Mouse (Mus musculus): ENCODE results near the gene Mrpl34. TPM values are rescaled to one million over a fixed set of nuclear protein-coding genes. Genes with fewer than 3 reads are reported as not detected.

The Mrpl34 gene
- total and polyA plus RNA-seq, 3 experiments: 143 to 196 TPM; not detected in 1

GRCm38 (mm10) chr8:71496481-71496880, 31.7 kb downstream of the Mrpl34 start:
- Histone ChIP-seq H3K4me1 (ENCODE audit: control insufficient read depth in 1 of 2, insufficient read depth in 2 of 2, low read length in 2 of 2) (no peaks in the 10 kb centered on the region), H3K27me3 (ENCODE audit: control insufficient read depth in 1 of 2, insufficient read depth in 2 of 2, low read length in 2 of 2) (no peaks in the 10 kb centered on the region), H3K4me3 (ENCODE audit: control insufficient read depth in 1 of 2, insufficient read depth in 1 of 2, low read depth in 2 of 2, low read length in 2 of 2) (no peak overlapping the region), H3K27ac (ENCODE audit: control insufficient read depth, low read depth, low read length) (no peak overlapping the region), H3K36me3 (ENCODE audit: control insufficient read depth in 1 of 2, insufficient read depth in 2 of 2, low read length in 2 of 2) (peaks cover 0 to 4% of the 10 kb centered on the region in 2 experiments; a peak in 2 of 4 replicates), H3K79me2 (ENCODE audit: control insufficient read depth, insufficient read depth, low read length, poor library complexity) (no peaks in the 10 kb centered on the region), H3K9me3 (replicated peaks; ENCODE audit: insufficient read depth, low read length) (no peaks in the 10 kb centered on the region), H3K9ac (ENCODE audit: control insufficient read depth, low read depth, low read length, poor library complexity, severe bottlenecking) (no peak overlapping the region)
- no peak for DNase-seq (ENCODE audit: low read depth, low spot score)
- TF ChIP-seq MYC (IDR thresholded peaks at IDR 0.05; ENCODE audit: low read depth, low read length) (no peak), POLR2A (IDR thresholded peaks at IDR 0.05; ENCODE audit: control insufficient read depth in 1 of 2, insufficient read depth in 1 of 2, low read depth in 1 of 2, low read length in 2 of 2, poor library complexity in 1 of 2) (no peak), ZKSCAN1 (IDR thresholded peaks at IDR 0.05; ENCODE audit: low read depth, low read length) (no peak), MAX (IDR thresholded peaks at IDR 0.05; ENCODE audit: low read length) (no peak), USF1 (IDR thresholded peaks at IDR 0.05; ENCODE audit: low read depth, low read length) (no peak), GABPA (IDR thresholded peaks at IDR 0.05; ENCODE audit: low read depth, low read length) (no peak), TAL1 (IDR thresholded peaks at IDR 0.05; ENCODE audit: low read length) (no peak), MEF2A (IDR thresholded peaks at IDR 0.05; ENCODE audit: extremely low read depth, insufficient replicate concordance, low read depth, low read length, poor library complexity, severe bottlenecking) (no peak), ZC3H11A (IDR thresholded peaks at IDR 0.05; ENCODE audit: low read depth, low read length) (no peak), MAZ (IDR thresholded peaks at IDR 0.05; ENCODE audit: low read depth, low read length) (no peak)

- Histone ChIP-seq H3K27me3 (ENCODE audit: control insufficient read depth in 1 of 2, insufficient read depth in 2 of 2, low read length in 2 of 2) (no peaks in the 10 kb centered on the region), H3K9ac (ENCODE audit: control insufficient read depth, low read depth, low read length, poor library complexity, severe bottlenecking) (no peak overlapping the region), H3K27ac (ENCODE audit: control insufficient read depth, low read depth, low read length) (no peak overlapping the region), H3K4me1 (ENCODE audit: control insufficient read depth in 1 of 2, insufficient read depth in 2 of 2, low read length in 2 of 2) (no peaks in the 10 kb centered on the region), H3K9me3 (replicated peaks; ENCODE audit: insufficient read depth, low read length) (no peaks in the 10 kb centered on the region), H3K36me3 (ENCODE audit: control insufficient read depth in 1 of 2, insufficient read depth in 2 of 2, low read length in 2 of 2) (peaks cover 0 to 4% of the 10 kb centered on the region in 2 experiments; a peak in 2 of 4 replicates), H3K4me3 (ENCODE audit: control insufficient read depth in 1 of 2, insufficient read depth in 1 of 2, low read depth in 2 of 2, low read length in 2 of 2) (no peak overlapping the region), H3K79me2 (ENCODE audit: control insufficient read depth, insufficient read depth, low read length, poor library complexity) (no peaks in the 10 kb centered on the region)
- no peak for DNase-seq (ENCODE audit: low read depth, low spot score)
- TF ChIP-seq E2F4 (IDR thresholded peaks at IDR 0.05; ENCODE audit: borderline replicate concordance, low read depth, low read length) (no peak), NELFE (IDR thresholded peaks at IDR 0.05; ENCODE audit: low read depth, low read length) (no peak), GATA1 (IDR thresholded peaks at IDR 0.05; ENCODE audit: low read depth, low read length) (no peak), TAL1 (IDR thresholded peaks at IDR 0.05; ENCODE audit: low read length) (no peak), CHD1 (IDR thresholded peaks at IDR 0.05; ENCODE audit: low read depth, low read length) (no peak), RAD21 (IDR thresholded peaks at IDR 0.05; ENCODE audit: low read depth, low read length) (no peak), MEF2A (IDR thresholded peaks at IDR 0.05; ENCODE audit: extremely low read depth, insufficient replicate concordance, low read depth, low read length, poor library complexity, severe bottlenecking) (no peak), ELF1 (IDR thresholded peaks at IDR 0.05; ENCODE audit: low read depth, low read length) (no peak), UBTF (IDR thresholded peaks at IDR 0.05; ENCODE audit: borderline replicate concordance, insufficient read depth, low read depth, low read length) (no peak), MAX (IDR thresholded peaks at IDR 0.05; ENCODE audit: low read length) (no peak), ZKSCAN1 (IDR thresholded peaks at IDR 0.05; ENCODE audit: low read depth, low read length) (no peak), POLR2AphosphoS5 (IDR thresholded peaks at IDR 0.05; ENCODE audit: borderline replicate concordance, low read depth, low read length) (no peak), KAT2A (conservative IDR thresholded peaks at IDR 0.05; ENCODE audit: low read depth, low read length) (no peak), ZC3H11A (IDR thresholded peaks at IDR 0.05; ENCODE audit: low read depth, low read length) (no peak), USF1 (IDR thresholded peaks at IDR 0.05; ENCODE audit: low read depth, low read length) (no peak), USF2 (IDR thresholded peaks at IDR 0.05; ENCODE audit: borderline replicate concordance in 1 of 2, insufficient read depth in 1 of 2, low read depth in 1 of 2, low read length in 2 of 2) (no peak), MYC (IDR thresholded peaks at IDR 0.05; ENCODE audit: low read depth, low read length) (no peak), GABPA (IDR thresholded peaks at IDR 0.05; ENCODE audit: low read depth, low read length) (no peak)
Observed at GRCm38 (mm10) chr8:71497077-71497645, 32.4 kb downstream of the Mrpl34 start.
